ENCODE assay signal across 12 mouse cellular contexts in genomic region chr9:102243296-102243695, GRCm38 (mm10).
DNase-seq lines count a peak whose midpoint lies in the region; ATAC-seq and TF ChIP-seq lines count a peak whose summit lies in the region.
"Had no signal": no experiment of that assay in that cellular context is flagged by ENCODE, and none has a peak within 500 bp of the region (broad histone marks: within the 10 kb centered on the region; RNA-seq: fewer than 3 reads in every experiment).

No protein-coding gene starts in this region.

- intact Hi-C loops in left cerebral cortex, postnatal 4 days (cut with DNase I), result no loop called here

- no peaks in the 10 kb centered on the region for H3K36me3 ChIP-seq in forebrain, embryonic 10.5 days (replicated peaks)
- no peaks in the 10 kb centered on the region for H3K36me3 ChIP-seq in hindbrain, postnatal 0 days (ENCODE audit: insufficient read depth, low read length)
- H3K36me3 ChIP-seq: heart, embryonic 15.5 days had no signal

- H3K9ac ChIP-seq in hindbrain, postnatal 0 days (replicated peaks; ENCODE audit: low read length), result no peak overlapping the region
- H3K9ac ChIP-seq: heart, embryonic 15.5 days; lung, embryonic 14.5 days had no signal

- peak; percentile 84 for ATAC-seq in hindbrain, postnatal 0 days

- H3K27ac ChIP-seq in forebrain, embryonic 10.5 days, result peak overlapping the region; percentile 73
- H3K27ac ChIP-seq in hindbrain, postnatal 0 days, result no peak overlapping the region
- H3K27ac ChIP-seq: heart, embryonic 15.5 days had no signal

- no peak overlapping the region for H3K4me2 ChIP-seq in hindbrain, postnatal 0 days (ENCODE audit: low read depth, low read length)
- H3K4me2 ChIP-seq: heart, embryonic 15.5 days; lung, embryonic 14.5 days had no signal

- peak overlapping the region; percentile 30 for H3K4me3 ChIP-seq in forebrain, embryonic 10.5 days
- H3K4me3 ChIP-seq in hindbrain, postnatal 0 days (ENCODE audit: low read length), result no peak overlapping the region
- H3K4me3 ChIP-seq: heart, embryonic 15.5 days had no signal

- no peaks in the 10 kb centered on the region for H3K9me3 ChIP-seq in forebrain, embryonic 10.5 days
- no peaks in the 10 kb centered on the region for H3K9me3 ChIP-seq in hindbrain, postnatal 0 days (ENCODE audit: low read length)
- H3K9me3 ChIP-seq: heart, embryonic 15.5 days had no signal

- no peak for TF ChIP-seq CTCF in hindbrain, postnatal 0 days (IDR thresholded peaks at IDR 0.05; ENCODE audit: low read depth)

- peak; percentile 65 for DNase-seq in left cerebral cortex, postnatal 4 days
- no peak for DNase-seq in left cerebral cortex, adult 9 months (ENCODE audit: low spot score in 2 of 2)
- peak; percentile 65 for DNase-seq in forebrain, embryonic 10.5 days (ENCODE audit: extremely low spot score, low spot score)
- peak; percentile 64 for DNase-seq in hindbrain, postnatal 0 days (ENCODE audit: low spot score)
- no peak for DNase-seq in testis, postnatal 14 days (ENCODE audit: low spot score)
- no peak for DNase-seq in ovary, postnatal 36 days (ENCODE audit: low spot score)
- DNase-seq in layer of hippocampus, adult 18-20 months (ENCODE audit: low spot score in 2 of 2), result no peak
- DNase-seq: cerebellum, adult 8-10 months; kidney, postnatal 10 days; lung, embryonic 14.5 days; thymus, adult 18-20 months had no signal

- H3K27me3 ChIP-seq in forebrain, embryonic 10.5 days (ENCODE audit: poor library complexity, severe bottlenecking), result peaks cover 99% of the 10 kb centered on the region
- no peaks in the 10 kb centered on the region for H3K27me3 ChIP-seq in hindbrain, postnatal 0 days (ENCODE audit: insufficient read depth, low read length)

- 7% methylated on average over 7 of the region's 7 CpGs for WGBS in forebrain, embryonic 10.5 days
- 12% methylated on average over 7 of the region's 7 CpGs for WGBS in hindbrain, postnatal 0 days

- peaks cover 58% of the 10 kb centered on the region for H3K4me1 ChIP-seq in forebrain, embryonic 10.5 days
- H3K4me1 ChIP-seq in hindbrain, postnatal 0 days (ENCODE audit: insufficient read depth, low read length), result peaks cover 10% of the 10 kb centered on the region
- H3K4me1 ChIP-seq: heart, embryonic 15.5 days had no signal

Comparison
In these comparisons a context has a peak if more than half of its experiments do, and no peak if none do; other contexts are left out.
1. DNase-seq: peak in left cerebral cortex, postnatal 4 days (single experiment), forebrain, embryonic 10.5 days (single experiment) and hindbrain, postnatal 0 days (single experiment); none in left cerebral cortex, adult 9 months (0 of 2), testis, postnatal 14 days (single experiment), ovary, postnatal 36 days (single experiment) and layer of hippocampus, adult 18-20 months (0 of 2).